Mouse (Mus musculus) neural tube, embryonic 13.5 days (tissue): ENCODE measurements around the gene Zfp738. TPM values are rescaled to one million over a fixed set of nuclear protein-coding genes. Genes with fewer than 3 reads are reported as not detected.
"Not testable (repeated sequence)": the region's sequence is repeated elsewhere in the genome, so short reads cannot be mapped to it uniquely, and the experiment has no call there.

Experiments
- ATAC-seq: fragments of 200-750 bp; cut with Nextera tagmentation; 2 replicates; pipeline ENCODE4 v1.8.0; 2017; ENCODE audit warnings: low read depth, mild to moderate bottlenecking, moderate TSS enrichment, moderate library complexity
- H3K27ac ChIP-seq: fragments of 300-500 bp; sonication (generic); replicated peaks from 2 replicates; pipeline ENCODE4 v1.5.1; 2015; ENCODE audit warnings: moderate library complexity, mild to moderate bottlenecking, inconsistent platforms
- H3K27me3 ChIP-seq: fragments of 300-500 bp; sonication (generic); 2 replicates; pipeline ENCODE4 v1.6.1; 2015; ENCODE audit warnings: mild to moderate bottlenecking, inconsistent platforms
- H3K36me3 ChIP-seq: fragments of 300-500 bp; sonication (generic); 2 replicates; pipeline ENCODE4 v1.6.1; 2015; ENCODE audit warnings: mild to moderate bottlenecking, inconsistent platforms
- H3K4me1 ChIP-seq: fragments of 300-500 bp; sonication (generic); replicated peaks from 2 replicates; pipeline ENCODE4 v1.6.1; 2015; ENCODE audit warnings: inconsistent platforms
- H3K4me2 ChIP-seq: fragments of 300-500 bp; sonication (generic); 2 replicates; pipeline ENCODE4 v1.6.1; 2015; ENCODE audit warnings: inconsistent platforms, mild to moderate bottlenecking, moderate library complexity
- H3K4me3 ChIP-seq: fragments of 300-500 bp; sonication (generic); 2 replicates; pipeline ENCODE4 v1.5.1; 2015; ENCODE audit warnings: mild to moderate bottlenecking, inconsistent platforms
- H3K9ac ChIP-seq: fragments of 300-500 bp; sonication (generic); 2 replicates; pipeline ENCODE4 v1.6.1; 2015; ENCODE audit warnings: moderate library complexity, mild to moderate bottlenecking, inconsistent platforms
- H3K9me3 ChIP-seq: fragments of 300-500 bp; sonication (generic); 2 replicates; pipeline ENCODE4 v1.6.1; 2016; ENCODE audit warnings: inconsistent platforms
- WGBS: fragments of 180-500 bp; shearing (Covaris S2); methylation state at CpG from one replicate; pipeline ENCODE4 v1.1.7; 2015; 5-methylcytosine and 5-hydroxymethylcytosine counted together
- polyA plus RNA-seq: library from polyadenylated mRNA; unstranded; fragments of >200 nt; fragmentation: Nextera tagmentation; extraction: Ambion mirVana; gene quantifications from 2 replicates; pipeline ENCODE4 v1.2.1, GENCODE M21; 2015

Zfp738 gene
- 13.0 and 15.4 TPM in 2 replicates for polyA plus RNA-seq

DNA sequence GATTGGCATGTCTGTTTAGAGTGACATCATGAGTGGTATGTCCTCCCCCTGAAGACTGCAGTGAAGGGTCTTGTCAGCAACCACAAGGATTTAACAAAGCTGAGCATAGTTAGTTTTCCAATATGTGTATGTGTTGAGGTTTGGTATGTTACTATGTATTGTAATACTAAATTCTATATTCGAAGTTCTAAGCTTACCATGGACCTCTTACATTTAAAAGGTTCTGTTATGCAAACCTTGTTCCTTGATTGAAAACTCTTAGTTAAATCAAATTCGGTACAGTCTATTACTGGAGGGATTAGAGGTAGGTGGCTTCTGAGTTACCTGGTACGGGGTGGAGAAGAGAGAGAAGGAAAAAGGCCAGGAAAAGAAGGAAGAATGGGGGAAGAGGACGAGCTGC lies at the start of gene Zfp738:
Zfp738 (minus strand) TSS at position 101 of the 400 bp plus-strand sequence.
- no peak within 1 kb of the TSS for H3K27ac ChIP-seq
- WGBS: 82% methylated on average over 4 of the region's 4 CpGs
- H3K4me2 ChIP-seq: no peak within 1 kb of the TSS
- ATAC-seq: no peak
- no peaks in the 10 kb centered on the region for H3K36me3 ChIP-seq
- H3K4me3 ChIP-seq: no peak within 1 kb of the TSS
- H3K9ac ChIP-seq: no peak within 1 kb of the TSS
- no peaks in the 10 kb centered on the region for H3K27me3 ChIP-seq
- peaks cover 9% of the 10 kb centered on the region for H3K4me1 ChIP-seq
- H3K9me3 ChIP-seq: no peaks in the 10 kb centered on the region

DNA sequence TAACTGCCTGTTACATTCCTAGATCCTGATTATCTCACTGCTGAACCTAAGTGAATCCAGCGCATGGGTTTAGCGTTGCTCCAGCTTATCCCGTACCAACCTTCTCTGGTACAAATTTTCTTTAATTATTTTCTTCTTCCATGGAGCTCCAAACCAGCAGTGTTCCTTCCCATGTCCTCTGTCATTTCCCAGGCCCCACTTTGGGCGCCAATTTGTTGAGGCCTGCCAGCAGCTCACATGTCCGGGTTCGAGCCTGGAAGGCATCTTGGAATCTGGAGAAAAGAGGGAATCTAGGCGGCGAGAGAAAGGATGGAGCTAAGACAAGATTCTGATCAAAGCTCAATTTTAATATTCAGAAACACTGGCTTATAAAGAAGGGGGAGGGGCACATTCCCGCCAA lies 47.5 kb upstream of the Zfp738 start:
- not testable (repeated sequence) for H3K4me1 ChIP-seq, H3K27ac ChIP-seq, ATAC-seq, H3K4me2 ChIP-seq, H3K4me3 ChIP-seq, H3K36me3 ChIP-seq, H3K27me3 ChIP-seq, H3K9ac ChIP-seq
- 96% methylated on average over 9 of the region's 9 CpGs for WGBS
- H3K9me3 ChIP-seq: peaks cover 12% of the 10 kb centered on the region; the same call in 1 of the 2 replicates

DNA sequence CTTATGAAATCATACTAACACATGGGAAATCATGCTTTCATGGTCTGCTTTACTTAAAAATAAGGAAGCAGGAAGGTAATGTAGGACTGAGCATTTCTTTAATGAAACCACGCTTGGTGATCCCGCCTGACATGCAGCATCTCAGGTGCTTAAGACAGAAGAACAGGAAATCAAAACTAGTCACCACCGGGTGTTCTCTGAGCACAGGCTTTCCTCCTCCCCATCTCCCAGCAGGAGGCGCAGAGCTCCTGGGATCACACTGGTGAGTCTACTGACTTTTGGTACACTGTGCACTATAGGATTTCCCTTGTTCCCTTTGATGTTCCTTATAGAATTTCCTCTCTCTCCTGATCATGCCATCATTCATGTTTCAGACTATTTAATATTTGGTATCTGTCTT lies 42.6 kb upstream of the Zfp738 start:
- H3K9me3 ChIP-seq, H3K27me3 ChIP-seq, H3K36me3 ChIP-seq, H3K27ac ChIP-seq: not testable (repeated sequence)
- peak overlapping the region; percentile 67 for H3K4me2 ChIP-seq
- WGBS: 57% methylated on average over 4 of the region's 4 CpGs
- peak; percentile 55 for ATAC-seq
- H3K4me3 ChIP-seq: peak overlapping the region; percentile 54
- peak overlapping the region; percentile 80; the same call in 1 of the 2 replicates for H3K9ac ChIP-seq
- peaks cover 16% of the 10 kb centered on the region; the same call in 1 of the 2 replicates for H3K4me1 ChIP-seq

DNA sequence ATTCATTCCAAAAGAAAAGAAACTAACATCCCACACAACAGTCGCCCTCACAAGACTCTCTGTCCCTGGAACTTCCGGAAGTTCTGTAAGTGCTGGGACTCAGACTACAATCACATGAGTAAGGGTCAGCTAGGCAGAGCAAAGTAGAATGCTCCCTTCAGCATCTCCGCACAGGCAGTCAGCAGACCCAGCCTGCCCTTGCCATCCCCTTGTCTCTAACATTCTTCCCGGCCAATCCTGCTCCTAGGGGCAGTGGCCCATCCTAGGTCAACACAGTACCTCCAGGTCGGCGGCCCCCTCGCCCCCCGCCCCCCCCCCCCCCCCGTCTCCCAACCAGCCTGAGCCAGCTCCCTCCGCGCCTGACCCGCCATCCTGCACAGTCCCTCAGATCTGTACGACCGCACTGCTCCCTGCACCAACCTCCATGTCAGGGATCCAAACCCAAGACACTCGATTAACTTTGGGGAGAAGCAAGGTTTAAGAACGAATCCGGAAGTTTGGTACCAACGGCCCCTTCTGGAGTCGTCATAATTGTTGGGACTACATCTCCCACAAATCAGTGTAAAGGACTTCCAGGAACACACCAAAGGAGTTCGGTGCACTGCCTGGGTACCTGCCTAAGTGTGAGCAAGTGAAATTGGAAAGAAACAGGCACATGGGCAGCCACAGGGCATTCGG lies 41.9 kb upstream of the Zfp738 start, which contains the start of gene Zfp65:
Zfp65 (minus strand) TSS at position 533 of the 678 bp plus-strand sequence.
- H3K27ac ChIP-seq: no peak within 1 kb of the TSS

DNA sequence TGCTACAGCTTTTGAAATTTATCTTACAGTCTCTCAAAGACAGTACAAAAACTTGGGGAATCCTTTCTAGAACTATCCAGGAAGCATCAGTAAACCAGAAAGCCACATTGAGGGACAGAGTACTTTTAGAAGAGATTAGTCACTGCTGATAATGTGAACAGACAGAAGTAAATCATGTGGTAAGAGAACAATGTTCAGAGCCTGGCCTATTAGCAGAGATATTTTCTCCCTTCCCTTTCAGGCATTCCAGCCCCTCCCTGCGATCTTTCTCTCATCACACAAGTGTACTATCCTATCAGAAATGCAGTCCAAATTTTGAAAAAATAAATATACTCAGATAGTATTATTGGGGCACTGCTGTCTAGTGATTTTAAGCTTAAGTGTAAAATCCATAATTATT lies 41.2 kb upstream of the Zfp738 start:
- Histone ChIP-seq H3K9me3 (no peaks in the 10 kb centered on the region), H3K9ac (peak overlapping the region; percentile 80)
- 81% methylated on average over 1 of the region's 1 CpGs for WGBS

More for the DNA sequence above, 41.9 kb upstream of the Zfp738 start, which contains the start of gene Zfp65:
- Histone ChIP-seq H3K9ac (peak within 1 kb of the TSS; percentile 80), H3K4me1 (peaks cover 16% of the 10 kb centered on the region; the same call in 1 of the 2 replicates), H3K4me2 (peak within 1 kb of the TSS; percentile 67), H3K4me3 (peak within 1 kb of the TSS; percentile 54), H3K9me3 (0 out of 2 replicates have a peak, but pooled peaks cover 1% of the 10 kb centered on the region), H3K36me3 (no peaks in the 10 kb centered on the region), H3K27me3 (no peaks in the 10 kb centered on the region)
- 5% methylated on average over 17 of the region's 21 CpGs for WGBS
- peak; percentile 84 for ATAC-seq

DNA sequence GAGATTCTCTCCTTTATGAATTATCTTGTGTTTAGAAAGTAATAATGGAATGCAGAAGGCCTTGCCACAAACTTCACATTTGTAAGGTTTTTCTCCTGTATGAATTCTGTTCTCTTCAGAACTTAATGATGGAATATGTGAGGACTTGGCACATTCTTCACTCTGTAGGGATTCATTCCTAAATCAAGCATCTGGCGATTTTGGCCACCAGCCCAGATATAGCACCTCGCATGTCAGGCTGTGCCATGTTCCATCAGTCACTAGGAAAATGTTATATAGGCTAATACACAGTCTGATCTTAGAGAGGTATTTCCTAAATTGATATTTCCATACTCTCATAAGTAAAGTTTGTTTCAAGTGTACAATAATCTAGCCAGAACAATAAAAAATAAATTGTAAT lies 38.5 kb upstream of the Zfp738 start:
- not testable (repeated sequence) for H3K9ac ChIP-seq, H3K36me3 ChIP-seq, ATAC-seq, H3K9me3 ChIP-seq, H3K4me2 ChIP-seq, H3K27me3 ChIP-seq, H3K27ac ChIP-seq, H3K4me3 ChIP-seq
- peaks cover 24% of the 10 kb centered on the region for H3K4me1 ChIP-seq
- 79% methylated on average over 2 of the region's 2 CpGs for WGBS

More for the DNA sequence above, 41.2 kb upstream of the Zfp738 start:
- H3K4me1 ChIP-seq: peaks cover 22% of the 10 kb centered on the region
- H3K36me3 ChIP-seq: no peaks in the 10 kb centered on the region
- peak overlapping the region; percentile 67 for H3K4me2 ChIP-seq
- H3K27me3 ChIP-seq: no peaks in the 10 kb centered on the region
- H3K27ac ChIP-seq: no peak overlapping the region
- H3K4me3 ChIP-seq: peak overlapping the region; percentile 54
- ATAC-seq: no peak

DNA sequence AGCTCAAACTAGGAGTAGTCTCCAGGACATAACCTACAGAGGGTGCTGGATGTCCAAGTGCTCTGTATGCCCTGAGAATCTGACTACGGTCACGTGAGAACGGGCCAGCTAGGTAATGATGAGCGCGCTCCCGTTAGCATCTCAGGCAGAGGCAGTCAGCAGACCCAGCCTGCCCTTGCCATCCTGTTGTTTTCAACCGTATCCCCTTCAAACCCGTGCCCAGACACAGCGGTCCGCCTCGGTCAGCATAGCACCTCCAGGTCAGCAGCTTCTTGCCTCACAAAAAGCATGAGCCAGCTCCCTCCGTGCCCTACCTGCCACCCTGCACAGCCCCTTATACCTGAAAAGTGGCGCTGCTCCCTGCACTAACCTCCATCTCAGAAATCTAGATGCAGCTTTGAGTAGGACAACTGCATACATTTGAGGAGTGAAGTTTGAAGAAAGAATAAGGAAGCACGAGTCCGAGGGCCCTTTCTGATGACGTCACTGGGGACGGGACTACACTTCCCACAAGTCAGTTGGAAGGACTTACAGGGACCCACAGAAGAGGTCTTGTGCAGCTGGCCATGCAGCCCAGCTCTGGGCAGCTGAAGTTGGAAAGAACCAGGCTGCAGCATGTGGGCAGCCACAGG lies 37.1 kb upstream of the Zfp738 start:
- Histone ChIP-seq H3K4me2 (peak overlapping the region; percentile 73), H3K4me1 (peaks cover 16% of the 10 kb centered on the region), H3K27me3 (no peaks in the 10 kb centered on the region), H3K4me3 (peak overlapping the region; percentile 85), H3K9me3 (no peaks in the 10 kb centered on the region), H3K27ac (peak overlapping the region; percentile 67), H3K9ac (peak overlapping the region; percentile 85), H3K36me3 (no peaks in the 10 kb centered on the region)
- under 1% methylated on average over 17 of the region's 17 CpGs for WGBS
- ATAC-seq: peak; percentile 94

DNA sequence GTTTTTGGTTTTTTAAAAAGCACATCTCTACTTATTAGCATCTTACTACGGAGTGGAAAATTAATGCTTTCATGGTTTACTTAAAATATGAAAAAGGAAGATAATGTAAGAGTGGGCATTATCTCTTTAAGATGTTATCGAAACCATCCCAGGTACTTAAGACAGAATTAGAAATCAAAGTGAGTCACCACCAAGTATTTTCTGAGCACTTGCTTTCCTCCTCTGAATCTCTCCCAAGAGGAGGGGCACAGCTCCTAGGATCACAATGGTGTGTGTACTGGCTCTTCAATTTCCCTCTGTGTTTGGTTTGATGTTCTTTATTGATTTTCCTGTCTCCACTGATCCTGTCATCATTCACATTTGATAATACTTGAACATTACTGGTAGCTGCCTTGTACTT lies 3.0 kb downstream of the Zfp738 start:
- not testable (repeated sequence) for H3K27ac ChIP-seq, H3K36me3 ChIP-seq, H3K27me3 ChIP-seq, H3K9me3 ChIP-seq, H3K4me1 ChIP-seq
- peak overlapping the region; percentile 80 for H3K4me2 ChIP-seq
- H3K9ac ChIP-seq: peak overlapping the region; percentile 89; the same call in 1 of the 2 replicates
- WGBS: 78% methylated on average over 2 of the region's 2 CpGs
- peak overlapping the region; percentile 77 for H3K4me3 ChIP-seq
- peak; percentile 48; the same call in 1 of the 2 replicates for ATAC-seq

DNA sequence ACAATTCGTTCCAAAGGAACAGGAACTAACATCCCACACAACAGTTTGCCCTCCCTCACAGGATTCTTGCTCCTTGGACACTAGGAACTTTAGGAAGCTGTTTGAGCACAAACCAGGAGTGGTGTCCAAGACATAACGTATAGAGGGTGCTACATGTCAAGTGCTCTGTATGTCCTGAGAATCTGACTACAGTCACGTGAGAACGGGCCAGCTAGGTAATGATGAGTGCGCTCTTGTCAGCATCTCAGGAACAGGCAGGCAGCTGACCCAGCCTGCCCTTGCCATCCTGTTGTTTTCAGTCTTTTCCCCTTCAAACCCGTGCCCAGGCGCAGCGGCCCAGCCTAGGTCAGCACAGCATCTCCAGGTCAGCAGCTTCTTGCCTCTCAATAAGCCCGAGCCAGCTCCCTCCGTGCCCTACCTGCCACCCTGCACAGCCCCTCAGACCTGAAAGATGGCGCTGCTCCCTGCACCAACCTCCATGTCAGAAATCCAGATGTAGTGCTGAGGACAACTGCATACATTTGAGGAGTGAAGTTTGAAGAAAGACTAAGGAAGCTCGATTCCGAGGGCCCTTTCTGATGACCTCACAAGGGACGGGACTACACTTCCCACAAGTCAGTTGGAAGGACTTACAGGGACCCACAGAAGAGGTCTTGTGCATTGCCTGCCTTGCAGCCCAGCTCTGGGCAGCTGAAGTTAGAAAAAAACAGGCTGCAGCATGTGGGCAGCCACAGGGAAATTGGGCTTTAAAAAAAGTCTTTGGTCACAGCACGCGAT lies 3.7 kb downstream of the Zfp738 start:
- Histone ChIP-seq H3K4me2 (peak overlapping the region; percentile 80), H3K27ac (0 out of 2 replicates have a peak overlapping the region, but pooled peaks have one; percentile 38)
- WGBS: 15% methylated on average over 16 of the region's 16 CpGs

DNA sequence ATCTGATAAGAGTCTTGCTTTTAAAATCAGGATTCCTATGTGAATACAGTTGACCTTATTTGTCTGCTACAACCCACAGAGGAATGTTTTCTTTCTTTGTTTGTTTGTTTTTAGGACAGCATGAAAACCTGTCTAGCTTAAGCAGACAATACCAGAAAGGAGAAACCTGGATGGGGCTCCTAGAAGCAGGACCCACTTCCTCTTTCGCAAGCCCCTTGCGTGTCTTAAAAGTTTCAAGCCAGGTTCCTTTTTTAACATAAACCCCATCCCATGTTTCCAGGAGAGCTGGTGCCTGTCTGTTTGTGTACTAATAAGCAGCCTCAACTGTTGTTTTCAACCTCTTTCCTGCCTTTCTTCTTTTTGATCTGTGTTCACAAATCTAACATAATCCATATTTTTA lies 12.0 kb downstream of the Zfp738 start:
- no peak for ATAC-seq
- WGBS: 95% methylated on average over 2 of the region's 2 CpGs

More for the DNA sequence above, 3.7 kb downstream of the Zfp738 start:
- H3K9me3 ChIP-seq, H3K4me1 ChIP-seq, H3K27me3 ChIP-seq, H3K36me3 ChIP-seq: not testable (repeated sequence)
- Histone ChIP-seq H3K9ac (peak overlapping the region; percentile 89), H3K4me3 (peak overlapping the region; percentile 77)
- ATAC-seq: peak; percentile 100

DNA sequence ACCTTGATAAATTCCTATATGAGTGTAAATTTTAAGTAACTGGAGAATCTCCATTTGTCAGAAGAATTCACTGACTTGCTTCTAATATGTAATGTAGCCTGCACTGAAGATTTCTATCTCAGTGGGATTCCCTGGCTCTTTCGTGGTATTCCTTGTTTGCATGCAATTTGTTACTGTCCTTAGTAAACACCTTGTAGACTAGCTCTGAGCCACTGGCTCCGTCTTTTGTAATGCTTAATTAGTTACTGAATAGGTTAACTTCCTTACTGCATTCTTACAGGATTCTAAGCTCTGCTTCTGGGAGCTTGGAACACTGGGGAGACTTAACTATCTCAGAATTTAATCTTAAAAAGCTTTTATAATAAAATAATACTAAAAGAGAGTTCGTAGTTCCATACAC lies 34.4 kb downstream of the Zfp738 start:
- Histone ChIP-seq H3K4me2 (no peak overlapping the region), H3K9ac (no peak overlapping the region), H3K4me3 (no peak overlapping the region), H3K9me3 (no peaks in the 10 kb centered on the region), H3K4me1 (no peaks in the 10 kb centered on the region), H3K36me3 (no peaks in the 10 kb centered on the region), H3K27ac (no peak overlapping the region), H3K27me3 (no peaks in the 10 kb centered on the region)
- no peak for ATAC-seq
- WGBS: 44% methylated on average over 3 of the region's 3 CpGs

More for the DNA sequence above, 12.0 kb downstream of the Zfp738 start:
- Histone ChIP-seq H3K27ac (no peak overlapping the region), H3K27me3 (no peaks in the 10 kb centered on the region), H3K36me3 (peaks cover 13% of the 10 kb centered on the region), H3K4me3 (no peak overlapping the region), H3K9me3 (no peaks in the 10 kb centered on the region), H3K4me2 (no peak overlapping the region), H3K4me1 (no peaks in the 10 kb centered on the region), H3K9ac (no peak overlapping the region)
